Mouse (Mus musculus): ENCODE results near the gene Ccdc13. TPM values are rescaled to one million over a fixed set of nuclear protein-coding genes. Genes with fewer than 3 reads are reported as not detected.
A peak's percentile ranks its signal among the peaks of the same experiment; 100 is the strongest.

The Ccdc13 gene
- polyA plus RNA-seq, 1 experiment from 2014 or later = 0.35 TPM

GRCm38 (mm10) chr9:121833825-121834224 is 5.4 kb downstream of the Ccdc13 start:
- ATAC-seq (ENCODE audit: insufficient number of reproducible peaks, low FRiP score, low TSS enrichment, low read depth) (no peak), DNase-seq (ENCODE audit: low spot score) (no peak)
- Histone ChIP-seq H3K27ac (replicated peaks; ENCODE audit: low read depth, low read length) (no peak overlapping the region), H3K9ac (ENCODE audit: low read length) (no peak overlapping the region), H3K27me3 (ENCODE audit: control insufficient read depth, insufficient read depth, low read length) (no peaks in the 10 kb centered on the region), H3K4me2 (ENCODE audit: low read depth, severe bottlenecking) (no peak overlapping the region), H3K4me1 (ENCODE audit: control insufficient read depth, insufficient read depth, low read length) (0 out of 2 replicates have a peak, but pooled peaks cover 3% of the 10 kb centered on the region), H3K36me3 (ENCODE audit: control insufficient read depth, insufficient read depth, low read length) (no peaks in the 10 kb centered on the region; the same call in 1 of the 2 replicates), H3K9me3 (ENCODE audit: control insufficient read depth, low read length) (no peaks in the 10 kb centered on the region), H3K4me3 (ENCODE audit: low read depth, low read length) (no peak overlapping the region)
- 79% methylated on average over 11 of the region's 11 CpGs for WGBS

DNA sequence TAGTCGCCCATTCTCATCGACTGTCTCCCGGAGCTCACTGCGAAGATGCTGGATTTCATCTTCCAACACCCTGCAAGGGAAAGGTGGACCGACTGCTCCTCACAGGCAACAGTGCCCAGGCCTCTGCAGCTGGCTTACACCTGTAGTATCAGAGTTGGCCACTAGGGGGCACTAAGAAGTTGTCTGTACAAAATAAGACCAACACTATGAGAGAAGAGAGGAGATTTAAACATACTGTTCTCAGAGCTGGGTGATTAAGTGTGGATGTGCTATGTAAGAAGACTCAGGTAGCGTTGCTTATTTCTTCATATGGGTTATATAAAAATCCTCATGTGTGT is 8.3 kb downstream of the Ccdc13 start:
- DNase-seq (ENCODE audit: low spot score) (peak; percentile 89), ATAC-seq (ENCODE audit: insufficient number of reproducible peaks, low FRiP score, low TSS enrichment, low read depth) (no peak)
- H3K4me2 ChIP-seq (ENCODE audit: low read depth, severe bottlenecking) = no peak overlapping the region
- no peaks in the 10 kb centered on the region for H3K36me3 ChIP-seq (ENCODE audit: control insufficient read depth, insufficient read depth, low read length)
- WGBS = 33% methylated on average over 6 of the region's 6 CpGs
- no peak overlapping the region for H3K9ac ChIP-seq (ENCODE audit: low read length)
- no peaks in the 10 kb centered on the region for H3K4me1 ChIP-seq (ENCODE audit: control insufficient read depth, insufficient read depth, low read length)
- H3K27me3 ChIP-seq (ENCODE audit: control insufficient read depth, insufficient read depth, low read length) = no peaks in the 10 kb centered on the region
- no peak overlapping the region for H3K27ac ChIP-seq (replicated peaks; ENCODE audit: low read depth, low read length)
- H3K4me3 ChIP-seq (ENCODE audit: low read depth, low read length) = no peak overlapping the region
- H3K9me3 ChIP-seq (ENCODE audit: control insufficient read depth, low read length) = no peaks in the 10 kb centered on the region

DNA sequence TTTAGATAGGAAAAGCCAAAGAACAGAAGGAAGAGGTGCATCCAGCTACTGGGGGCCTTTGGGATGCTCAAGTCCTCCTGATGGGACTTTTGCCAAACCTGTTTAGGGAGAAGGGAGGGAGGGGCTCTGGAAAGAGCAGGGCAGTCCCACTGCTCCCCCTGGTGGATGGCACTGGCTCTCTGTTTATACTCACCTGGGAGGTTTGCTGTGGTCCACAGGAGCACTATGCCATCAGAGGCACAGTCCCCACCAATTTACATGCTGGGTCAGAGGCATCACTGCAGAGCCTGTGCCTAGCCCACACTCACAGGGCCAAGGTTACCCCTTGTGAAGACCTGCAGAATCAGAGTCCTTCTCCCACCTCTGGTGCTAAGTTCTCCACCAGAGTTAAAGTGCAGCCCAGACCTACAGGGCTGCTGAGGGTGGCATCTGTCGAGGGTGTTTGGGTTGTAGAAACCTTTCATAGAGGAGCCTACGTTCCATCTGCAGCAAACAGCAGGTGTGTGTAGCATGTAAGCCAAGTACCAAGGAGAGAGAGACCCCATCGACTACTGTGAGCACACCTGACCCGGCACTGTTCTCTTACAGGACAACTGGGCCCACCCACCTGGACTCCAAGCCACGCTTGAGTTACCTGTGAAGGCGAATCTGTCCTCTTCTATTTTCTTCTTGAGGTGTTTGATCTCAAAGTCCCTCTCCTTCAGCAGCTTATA is 8.9 kb downstream of the Ccdc13 start:
- H3K27me3 ChIP-seq (ENCODE audit: control insufficient read depth, insufficient read depth, low read length) = no peaks in the 10 kb centered on the region
- H3K9me3 ChIP-seq (ENCODE audit: control insufficient read depth, low read length) = no peaks in the 10 kb centered on the region
- no peak overlapping the region for H3K9ac ChIP-seq (ENCODE audit: low read length)
- no peak overlapping the region for H3K27ac ChIP-seq (replicated peaks; ENCODE audit: low read depth, low read length)
- H3K36me3 ChIP-seq (ENCODE audit: control insufficient read depth, insufficient read depth, low read length) = no peaks in the 10 kb centered on the region
- DNase-seq (ENCODE audit: low spot score) (peak; percentile 47), ATAC-seq (ENCODE audit: insufficient number of reproducible peaks, low FRiP score, low TSS enrichment, low read depth) (no peak)
- H3K4me2 ChIP-seq (ENCODE audit: low read depth, severe bottlenecking) = no peak overlapping the region
- no peaks in the 10 kb centered on the region for H3K4me1 ChIP-seq (ENCODE audit: control insufficient read depth, insufficient read depth, low read length)
- H3K4me3 ChIP-seq (ENCODE audit: low read depth, low read length) = no peak overlapping the region
- WGBS = 83% methylated on average over 6 of the region's 6 CpGs

- Histone ChIP-seq H3K9me3 (ENCODE audit: control insufficient read depth, low read length) (no peaks in the 10 kb centered on the region), H3K9ac (ENCODE audit: low read length) (no peak overlapping the region), H3K4me2 (ENCODE audit: low read depth, severe bottlenecking) (no peak overlapping the region), H3K27ac (replicated peaks; ENCODE audit: low read depth, low read length) (no peak overlapping the region), H3K27me3 (ENCODE audit: control insufficient read depth, insufficient read depth, low read length) (no peaks in the 10 kb centered on the region), H3K4me1 (ENCODE audit: control insufficient read depth, insufficient read depth, low read length) (no peaks in the 10 kb centered on the region), H3K36me3 (ENCODE audit: control insufficient read depth, insufficient read depth, low read length) (no peaks in the 10 kb centered on the region), H3K4me3 (ENCODE audit: low read depth, low read length) (no peak overlapping the region)
- DNase-seq (ENCODE audit: low spot score) = no peak
- 63% methylated on average over 7 of the region's 7 CpGs for WGBS
- ATAC-seq (ENCODE audit: insufficient number of reproducible peaks, low FRiP score, low TSS enrichment, low read depth) = no peak
Measured at GRCm38 (mm10) chr9:121829270-121829992, 9.8 kb downstream of the Ccdc13 start.

DNA sequence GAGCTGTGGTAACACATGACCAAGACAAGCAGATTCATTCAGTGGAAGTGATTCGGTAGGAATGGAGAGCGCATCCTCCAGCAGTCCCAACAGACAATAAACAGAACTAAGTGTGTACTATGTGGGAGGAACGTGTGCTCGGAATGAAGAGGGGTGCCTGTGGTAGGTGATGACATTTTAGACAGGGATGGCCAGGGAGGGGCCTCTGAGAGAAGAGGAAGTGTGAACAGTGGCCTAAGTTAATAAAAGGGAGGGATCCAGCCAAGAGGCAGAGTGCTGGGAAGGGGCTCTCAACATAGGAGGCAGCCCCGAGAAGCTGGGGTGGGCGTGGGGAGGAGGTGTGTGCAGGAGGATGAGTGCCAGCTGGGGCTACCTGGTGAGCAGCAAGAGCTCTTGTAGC is 10.9 kb downstream of the Ccdc13 start:
- 81% methylated on average over 6 of the region's 6 CpGs for WGBS
- ATAC-seq (ENCODE audit: insufficient number of reproducible peaks, low FRiP score, low TSS enrichment, low read depth) = no peak
- Histone ChIP-seq H3K9me3 (ENCODE audit: control insufficient read depth, low read length) (no peaks in the 10 kb centered on the region), H3K4me2 (ENCODE audit: low read depth, severe bottlenecking) (no peak overlapping the region), H3K36me3 (ENCODE audit: control insufficient read depth, insufficient read depth, low read length) (no peaks in the 10 kb centered on the region), H3K9ac (ENCODE audit: low read length) (no peak overlapping the region), H3K4me1 (ENCODE audit: control insufficient read depth, insufficient read depth, low read length) (no peaks in the 10 kb centered on the region), H3K27me3 (ENCODE audit: control insufficient read depth, insufficient read depth, low read length) (no peaks in the 10 kb centered on the region), H3K27ac (replicated peaks; ENCODE audit: low read depth, low read length) (no peak overlapping the region), H3K4me3 (ENCODE audit: low read depth, low read length) (no peak overlapping the region)
- DNase-seq (ENCODE audit: low spot score) = no peak

DNA sequence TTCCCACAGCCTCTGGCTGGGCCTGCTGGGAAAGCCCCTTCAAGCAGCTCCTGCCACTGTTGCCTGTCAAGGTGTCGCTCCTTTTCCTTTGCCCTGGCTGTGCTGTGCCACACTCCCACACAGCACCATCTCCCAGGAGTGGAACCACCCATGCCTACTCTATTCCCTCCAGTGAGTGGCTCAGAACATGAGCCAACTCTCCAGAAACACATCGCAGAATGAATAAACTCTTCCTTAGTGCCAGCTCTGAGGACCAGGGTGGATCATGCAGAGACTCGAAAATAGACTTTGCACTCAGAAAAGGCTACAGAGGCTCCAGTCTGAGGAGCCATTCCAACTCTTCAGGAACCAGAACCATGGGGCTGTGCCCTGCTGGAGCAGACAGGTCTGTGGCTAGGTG is 12.9 kb downstream of the Ccdc13 start:
- Histone ChIP-seq H3K4me1 (ENCODE audit: control insufficient read depth, insufficient read depth, low read length) (no peaks in the 10 kb centered on the region), H3K27ac (replicated peaks; ENCODE audit: low read depth, low read length) (no peak overlapping the region), H3K9me3 (ENCODE audit: control insufficient read depth, low read length) (no peaks in the 10 kb centered on the region), H3K4me3 (ENCODE audit: low read depth, low read length) (no peak overlapping the region), H3K27me3 (ENCODE audit: control insufficient read depth, insufficient read depth, low read length) (no peaks in the 10 kb centered on the region), H3K9ac (ENCODE audit: low read length) (no peak overlapping the region), H3K4me2 (ENCODE audit: low read depth, severe bottlenecking) (no peak overlapping the region), H3K36me3 (ENCODE audit: control insufficient read depth, insufficient read depth, low read length) (no peaks in the 10 kb centered on the region)
- ATAC-seq (ENCODE audit: insufficient number of reproducible peaks, low FRiP score, low TSS enrichment, low read depth) (no peak), DNase-seq (ENCODE audit: low spot score) (no peak)
- 89% methylated on average over 3 of the region's 3 CpGs for WGBS

DNA sequence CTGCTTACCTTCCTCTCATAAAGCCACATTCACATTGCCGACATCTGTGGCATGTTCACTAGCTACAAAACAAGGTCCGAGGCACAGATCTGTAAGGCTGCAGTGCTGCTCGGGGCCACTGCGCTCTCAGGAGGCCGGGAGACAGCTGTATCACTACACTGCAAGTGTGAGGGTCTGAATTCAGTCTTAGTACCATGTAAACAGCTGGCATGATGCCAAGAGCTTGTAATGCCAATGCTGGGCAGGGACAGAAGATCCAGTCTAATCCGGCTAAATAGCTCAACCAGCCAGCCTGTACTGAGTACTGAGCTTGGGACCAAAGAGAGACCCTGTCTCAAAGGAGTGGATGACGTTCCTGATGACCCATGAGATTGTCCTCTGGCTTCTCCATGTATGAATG is 15.3 kb downstream of the Ccdc13 start:
- ATAC-seq (ENCODE audit: insufficient number of reproducible peaks, low FRiP score, low TSS enrichment, low read depth) (no peak), DNase-seq (ENCODE audit: low spot score) (no peak)
- no peaks in the 10 kb centered on the region for H3K9me3 ChIP-seq (ENCODE audit: control insufficient read depth, low read length)
- 86% methylated on average over 7 of the region's 7 CpGs for WGBS
- no peaks in the 10 kb centered on the region for H3K27me3 ChIP-seq (ENCODE audit: control insufficient read depth, insufficient read depth, low read length)
- H3K4me3 ChIP-seq (ENCODE audit: low read depth, low read length) = no peak overlapping the region
- no peak overlapping the region for H3K27ac ChIP-seq (replicated peaks; ENCODE audit: low read depth, low read length)
- no peak overlapping the region for H3K9ac ChIP-seq (ENCODE audit: low read length)
- no peaks in the 10 kb centered on the region for H3K36me3 ChIP-seq (ENCODE audit: control insufficient read depth, insufficient read depth, low read length)
- no peak overlapping the region for H3K4me2 ChIP-seq (ENCODE audit: low read depth, severe bottlenecking)
- no peaks in the 10 kb centered on the region for H3K4me1 ChIP-seq (ENCODE audit: control insufficient read depth, insufficient read depth, low read length)

- DNase-seq (ENCODE audit: low spot score) = no peak
- no peaks in the 10 kb centered on the region for H3K36me3 ChIP-seq (ENCODE audit: control insufficient read depth, insufficient read depth, low read length)
- no peak overlapping the region for H3K27ac ChIP-seq (replicated peaks; ENCODE audit: low read depth, low read length)
- no peak for ATAC-seq (ENCODE audit: insufficient number of reproducible peaks, low FRiP score, low TSS enrichment, low read depth)
- WGBS = 91% methylated on average over 1 of the region's 1 CpGs
- no peaks in the 10 kb centered on the region for H3K4me1 ChIP-seq (ENCODE audit: control insufficient read depth, insufficient read depth, low read length)
- no peaks in the 10 kb centered on the region for H3K27me3 ChIP-seq (ENCODE audit: control insufficient read depth, insufficient read depth, low read length)
- H3K9ac ChIP-seq (ENCODE audit: low read length) = no peak overlapping the region
- H3K9me3 ChIP-seq (ENCODE audit: control insufficient read depth, low read length) = no peaks in the 10 kb centered on the region
- H3K4me2 ChIP-seq (ENCODE audit: low read depth, severe bottlenecking) = no peak overlapping the region
- no peak overlapping the region for H3K4me3 ChIP-seq (ENCODE audit: low read depth, low read length)
Measured at GRCm38 (mm10) chr9:121823051-121823450, 16.2 kb downstream of the Ccdc13 start.
